Mouse (Mus musculus): Measurements from ENCODE around the gene Cherp.

Cherp gene

GRCm38 (mm10) chr8:72470684-72471083, 4.3 kb downstream of the Cherp start:
- no peak for DNase-seq (ENCODE audit: low spot score in 2 of 2)

- DNase-seq (ENCODE audit: low spot score in 2 of 2) = no peak
Measured at GRCm38 (mm10) chr8:72469984-72470383, 5.0 kb downstream of the Cherp start.

- DNase-seq (ENCODE audit: low spot score in 2 of 2) = no peak
Measured at GRCm38 (mm10) chr8:72469243-72469642, 5.8 kb downstream of the Cherp start.

- no peak for DNase-seq (ENCODE audit: low spot score in 2 of 2)
Measured at GRCm38 (mm10) chr8:72464211-72464610, 10.8 kb downstream of the Cherp start.

- no peak for DNase-seq (ENCODE audit: low spot score in 2 of 2)
Measured at GRCm38 (mm10) chr8:72459881-72460533, 15.0 kb downstream of the Cherp start.

GRCm38 (mm10) chr8:72458457-72458856, 16.6 kb downstream of the Cherp start:
- no peak for DNase-seq (ENCODE audit: low spot score in 2 of 2)

- no peak for DNase-seq (ENCODE audit: low spot score in 2 of 2)
Measured at GRCm38 (mm10) chr8:72457806-72458205, 17.2 kb downstream of the Cherp start.

GRCm38 (mm10) chr8:72455317-72455716, 19.7 kb downstream of the Cherp start:
- DNase-seq (ENCODE audit: low spot score in 2 of 2) = no peak

GRCm38 (mm10) chr8:72453904-72454303, 21.1 kb downstream of the Cherp start:
- no peak for DNase-seq (ENCODE audit: low spot score in 2 of 2)

GRCm38 (mm10) chr8:72451516-72451915, 23.5 kb downstream of the Cherp start:
- DNase-seq (ENCODE audit: low spot score in 2 of 2) = no peak

- no peak for DNase-seq (ENCODE audit: low spot score in 2 of 2)
Measured at GRCm38 (mm10) chr8:72445071-72445470, 30.0 kb downstream of the Cherp start.

- no peak for DNase-seq (ENCODE audit: low spot score in 2 of 2)
Measured at GRCm38 (mm10) chr8:72443994-72444350, 31.1 kb downstream of the Cherp start.

GRCm38 (mm10) chr8:72443338-72443993, 31.6 kb downstream of the Cherp start, which contains the start of the genes Calr3 and 1700030K09Rik:
Gene Calr3 (minus strand): TSS chr8:72443870.
Gene 1700030K09Rik (plus strand): TSS chr8:72443880.
- peak; percentile 100 for DNase-seq (ENCODE audit: low spot score in 2 of 2)

- no peak for DNase-seq (ENCODE audit: low spot score in 2 of 2)
Measured at GRCm38 (mm10) chr8:72438248-72439015, 36.6 kb downstream of the Cherp start.

- DNase-seq (ENCODE audit: low spot score in 2 of 2) = peak in 1 of 2 experiments; percentile 45
Measured at GRCm38 (mm10) chr8:72434952-72435351, 40.1 kb downstream of the Cherp start.

GRCm38 (mm10) chr8:72429676-72430075, 45.4 kb downstream of the Cherp start:
- DNase-seq (ENCODE audit: low spot score in 2 of 2) = no peak

- no peak for DNase-seq (ENCODE audit: low spot score in 2 of 2)
Measured at GRCm38 (mm10) chr8:72422926-72423325, 52.1 kb downstream of the Cherp start.

- peak; percentile 100 for DNase-seq (ENCODE audit: low spot score in 2 of 2)
Measured at GRCm38 (mm10) chr8:72421362-72422335, 53.4 kb downstream of the Cherp start, which contains the start of gene Eps15l1. Gene Eps15l1 (minus strand): TSS chr8:72421460.

GRCm38 (mm10) chr8:72420571-72421361, 54.3 kb downstream of the Cherp start:
- DNase-seq (ENCODE audit: low spot score in 2 of 2) = peak; percentile 57 to 60

- no peak for DNase-seq (ENCODE audit: low spot score in 2 of 2)
Measured at GRCm38 (mm10) chr8:72418073-72418472, 57.0 kb downstream of the Cherp start.

GRCm38 (mm10) chr8:72415252-72415651, 59.8 kb downstream of the Cherp start:
- no peak for DNase-seq (ENCODE audit: low spot score in 2 of 2)
